Comparison of ENCODE assay signal across 28 mouse cellular contexts in genomic region chr2:104038236-104038635, GRCm38 (mm10). TPM values are rescaled to one million over a fixed set of nuclear protein-coding genes. Genes with fewer than 3 reads are reported as not detected.
DNase-seq lines count a peak whose midpoint lies in the region; ATAC-seq and TF ChIP-seq lines count a peak whose summit lies in the region.
"Had no signal": no experiment of that assay in that cellular context is flagged by ENCODE, and none has a peak within 500 bp of the region (broad histone marks: within the 10 kb centered on the region; RNA-seq: fewer than 3 reads in every experiment).

No protein-coding gene starts in this region.

- no peak overlapping the region for H3K4me2 ChIP-seq in midbrain, embryonic 11.5 days
- no peak overlapping the region for H3K4me2 ChIP-seq in midbrain, embryonic 14.5 days (ENCODE audit: low read length)

- intact Hi-C loops in gastrocnemius, adult 2 months (cut with DNase I): loop anchor here (10.0 kb wide), 2 partner anchors 387 to 547 kb away; no protein-coding TSS in a partner anchor
- intact Hi-C loops in gastrocnemius, postnatal 14 days (cut with DNase I; ENCODE audit: low total_unique reads): loop anchor here (10.0 kb wide), 2 partner anchors 97 to 387 kb away; no protein-coding TSS in a partner anchor
- intact Hi-C loops in heart, adult 2 months (cut with DNase I): loop anchor here (10.0 kb wide), 2 partner anchors 87 to 547 kb away; partner anchors contain the start of gene A930018P22Rik

- no peak for TF ChIP-seq CTCF in gastrocnemius, adult 2 months (IDR thresholded peaks at IDR 0.05)
- no peak for TF ChIP-seq CTCF in heart, adult 2 months (IDR thresholded peaks at IDR 0.05)

- no peaks in the 10 kb centered on the region for H3K27me3 ChIP-seq in heart, embryonic 10.5 days (ENCODE audit: insufficient read depth, poor library complexity, severe bottlenecking)
- no peaks in the 10 kb centered on the region for H3K27me3 ChIP-seq in heart, adult 2 months (ENCODE audit: control insufficient read depth, insufficient read depth, low read length)
- H3K27me3 ChIP-seq in midbrain, embryonic 11.5 days (ENCODE audit: control insufficient read depth, insufficient read depth, low read length): no peaks in the 10 kb centered on the region
- H3K27me3 ChIP-seq in midbrain, embryonic 14.5 days (ENCODE audit: control insufficient read depth, insufficient read depth, low read length): no peaks in the 10 kb centered on the region
- H3K27me3 ChIP-seq: CH12.LX, Patski had no signal

- peaks cover 55% of the 10 kb centered on the region for H3K36me3 ChIP-seq in heart, embryonic 10.5 days
- H3K36me3 ChIP-seq in heart, adult 2 months (ENCODE audit: control insufficient read depth, insufficient read depth, low read length): peaks cover 38% of the 10 kb centered on the region
- H3K36me3 ChIP-seq in midbrain, embryonic 11.5 days (ENCODE audit: control insufficient read depth, insufficient read depth, low read length): no peaks in the 10 kb centered on the region
- peaks cover 67% of the 10 kb centered on the region for H3K36me3 ChIP-seq in midbrain, embryonic 14.5 days (ENCODE audit: control insufficient read depth, insufficient read depth, low read length)

- TF ChIP-seq EP300 in heart, adult 2 months (IDR thresholded peaks at IDR 0.05; ENCODE audit: insufficient read depth, low read depth, low read length): no peak

- no peak overlapping the region for H3K9ac ChIP-seq in heart, adult 2 months (ENCODE audit: low read depth, low read length)
- no peak overlapping the region for H3K9ac ChIP-seq in midbrain, embryonic 11.5 days (ENCODE audit: low read length)
- H3K9ac ChIP-seq in midbrain, embryonic 14.5 days (replicated peaks; ENCODE audit: low read length): no peak overlapping the region

- ATAC-seq in midbrain, embryonic 11.5 days (ENCODE audit: low FRiP score): no peak
- ATAC-seq in midbrain, embryonic 14.5 days (ENCODE audit: low FRiP score, low TSS enrichment): no peak
- ATAC-seq: activated CD4-positive, CD25-positive, alpha-beta regulatory T cell, adult 4 months; CD4-positive, CD25-positive, alpha-beta regulatory T cell, adult 4 months; Patski had no signal

- no peak for TF ChIP-seq POLR2A in heart, adult 2 months (IDR thresholded peaks at IDR 0.05; ENCODE audit: insufficient read depth, low read depth, low read length)

- WGBS in heart, embryonic 10.5 days: 75% methylated on average over 2 of the region's 2 CpGs
- WGBS in heart, adult 2 months: 59% methylated on average over 2 of the region's 2 CpGs
- 67% methylated on average over 2 of the region's 2 CpGs for WGBS in midbrain, embryonic 11.5 days
- WGBS in midbrain, embryonic 14.5 days: 48% methylated on average over 2 of the region's 2 CpGs

- no peak for DNase-seq in gastrocnemius, adult 2 months
- DNase-seq in gastrocnemius, postnatal 14 days: no peak
- DNase-seq in heart, adult 11 months: peak; percentile 51
- no peak for DNase-seq in heart, embryonic 10.5 days (ENCODE audit: low spot score)
- DNase-seq in heart, adult 2 months: no peak
- no peak for DNase-seq in heart, adult 18-20 months
- DNase-seq in midbrain, embryonic 11.5 days (ENCODE audit: low spot score, missing footprints): peak; percentile 59
- no peak for DNase-seq in midbrain, embryonic 14.5 days
- DNase-seq: adrenal gland, adult 2 months; adrenal gland, adult 8-10 months; adrenal gland, postnatal 10 days; adrenal gland, postnatal 14 days; adrenal gland, postnatal 25 days; adrenal gland, postnatal 36 days; B cell, adult 2 months; cerebellum, adult 11 months; cerebellum, adult 11-12 months had no signal

- no peaks in the 10 kb centered on the region; the same call in 1 of the 2 replicates for H3K79me2 ChIP-seq in heart, adult 2 months (replicated peaks; ENCODE audit: control insufficient read depth, insufficient read depth, low read length)

- H3K4me3 ChIP-seq in gastrocnemius, adult 2 months: no peak overlapping the region
- no peak overlapping the region for H3K4me3 ChIP-seq in heart, embryonic 10.5 days
- H3K4me3 ChIP-seq in heart, adult 2 months: no peak overlapping the region
- no peak overlapping the region for H3K4me3 ChIP-seq in midbrain, embryonic 11.5 days (ENCODE audit: low read depth, low read length)
- H3K4me3 ChIP-seq in midbrain, embryonic 14.5 days (replicated peaks; ENCODE audit: low read depth, low read length): no peak overlapping the region

- peak overlapping the region; percentile 50 for H3K27ac ChIP-seq in gastrocnemius, adult 2 months
- no peak overlapping the region for H3K27ac ChIP-seq in heart, embryonic 10.5 days
- H3K27ac ChIP-seq in heart, adult 2 months: peak overlapping the region; percentile 5; the same call in 1 of the 2 replicates
- no peak overlapping the region for H3K27ac ChIP-seq in midbrain, embryonic 11.5 days (ENCODE audit: low read depth, low read length)
- no peak overlapping the region for H3K27ac ChIP-seq in midbrain, embryonic 14.5 days (replicated peaks; ENCODE audit: low read depth, low read length)

- H3K4me1 ChIP-seq in heart, embryonic 10.5 days: 0 out of 2 replicates have a peak, but pooled peaks cover 2% of the 10 kb centered on the region
- H3K4me1 ChIP-seq in heart, adult 2 months (ENCODE audit: control insufficient read depth, insufficient read depth, low read length): peaks cover 3% of the 10 kb centered on the region
- H3K4me1 ChIP-seq in midbrain, embryonic 11.5 days (ENCODE audit: control insufficient read depth, insufficient read depth, low read length): no peaks in the 10 kb centered on the region
- no peaks in the 10 kb centered on the region for H3K4me1 ChIP-seq in midbrain, embryonic 14.5 days (ENCODE audit: control insufficient read depth, insufficient read depth, low read length)

- no peaks in the 10 kb centered on the region for H3K9me3 ChIP-seq in heart, embryonic 10.5 days
- H3K9me3 ChIP-seq in midbrain, embryonic 11.5 days (ENCODE audit: control insufficient read depth, low read length): no peaks in the 10 kb centered on the region
- H3K9me3 ChIP-seq in midbrain, embryonic 14.5 days (ENCODE audit: control insufficient read depth, low read length): no peaks in the 10 kb centered on the region
- H3K9me3 ChIP-seq: G1E had no signal

RNA-seq across cellular contexts. Expression of gene 4931422A03Rik, which starts 10.1 kb away (rescaled TPM):
- total RNA-seq in gastrocnemius, adult 2 months (2021): not detected
- total RNA-seq in gastrocnemius, postnatal 14 days (2021): not detected
- polyA plus RNA-seq in heart, embryonic 10.5 days (2016; fragmentation: Nextera tagmentation; extraction: Ambion mirVana): 1.5 and 1.9 TPM in 2 replicates
- not detected for total RNA-seq in heart, adult 2 months (2021)
- polyA plus RNA-seq in heart, adult 2 months (2012; rRNA removed): not detected in 2 replicates
- total RNA-seq in heart, adult 18-20 months (2021): not detected
- 1.1 and 1.5 TPM in 2 replicates for polyA plus RNA-seq in midbrain, embryonic 11.5 days (2014; fragmentation: Nextera tagmentation; extraction: Ambion mirVana)
- polyA plus RNA-seq in midbrain, embryonic 14.5 days (2014; fragmentation: Nextera tagmentation; extraction: Ambion mirVana): 2.6 and 2.7 TPM in 2 replicates
- total RNA-seq: adrenal gland, adult 18-20 months; adrenal gland, adult 2 months; adrenal gland, adult 8-10 months; adrenal gland, postnatal 10 days; adrenal gland, postnatal 14 days; adrenal gland, postnatal 25 days; adrenal gland, postnatal 36 days had no signal
- polyA plus RNA-seq: adrenal gland, adult 2 months; G1E had no signal

RNA-seq across cellular contexts. Expression of gene Fbxo3, which starts 10.7 kb away (rescaled TPM):
- 10 to 100 TPM; 47.5 to 53.9 TPM for total RNA-seq in gastrocnemius, adult 2 months (2021)
- total RNA-seq in gastrocnemius, postnatal 14 days (2021): 10 to 100 TPM; 43.0 to 47.5 TPM
- 46.2 and 46.3 TPM in 2 replicates for polyA plus RNA-seq in heart, embryonic 10.5 days (2016; fragmentation: Nextera tagmentation; extraction: Ambion mirVana)
- total RNA-seq in heart, adult 2 months (2021): 10 to 100 TPM; 46.8 to 57.1 TPM
- 23.2 and 51.4 TPM in 2 replicates for polyA plus RNA-seq in heart, adult 2 months (2012; rRNA removed)
- total RNA-seq in heart, adult 18-20 months (2021): 10 to 100 TPM; 47.4 to 48.9 TPM
- polyA plus RNA-seq in midbrain, embryonic 11.5 days (2014; fragmentation: Nextera tagmentation; extraction: Ambion mirVana): 60.1 and 72.8 TPM in 2 replicates
- polyA plus RNA-seq in midbrain, embryonic 14.5 days (2014; fragmentation: Nextera tagmentation; extraction: Ambion mirVana): 69.7 and 75.6 TPM in 2 replicates

RNA-seq across cellular contexts. Expression of gene Gm10912, which starts 27.4 kb away (rescaled TPM):
- under 1 TPM; 0.36 to 0.38 TPM for total RNA-seq in gastrocnemius, adult 2 months (2021)
- total RNA-seq in gastrocnemius, postnatal 14 days (2021): under 1 TPM in 1 of 2 experiments, not detected in 1; 0.22 TPM
- polyA plus RNA-seq in heart, embryonic 10.5 days (2016; fragmentation: Nextera tagmentation; extraction: Ambion mirVana): not detected in 2 replicates
- total RNA-seq in heart, adult 2 months (2021): under 1 TPM; 0.14 to 0.31 TPM
- polyA plus RNA-seq in heart, adult 2 months (2012; rRNA removed): 0.15 and 0.20 TPM in 2 replicates
- total RNA-seq in heart, adult 18-20 months (2021): under 1 TPM in 1 of 2 experiments, not detected in 1; 0.51 TPM
- polyA plus RNA-seq in midbrain, embryonic 11.5 days (2014; fragmentation: Nextera tagmentation; extraction: Ambion mirVana): not detected in 2 replicates
- polyA plus RNA-seq in midbrain, embryonic 14.5 days (2014; fragmentation: Nextera tagmentation; extraction: Ambion mirVana): not detected in 2 replicates
- total RNA-seq: CH12.LX, ES-E14 had no signal
- polyA plus RNA-seq: activated CD4-positive, CD25-positive, alpha-beta regulatory T cell, adult 4 months; C2C12; G1E; Patski had no signal

RNA-seq across cellular contexts. Expression of gene Gm10799, which starts 30.1 kb away (rescaled TPM):
- total RNA-seq in gastrocnemius, adult 2 months (2021): not detected
- not detected for total RNA-seq in gastrocnemius, postnatal 14 days (2021)
- not detected in 2 replicates for polyA plus RNA-seq in heart, embryonic 10.5 days (2016; fragmentation: Nextera tagmentation; extraction: Ambion mirVana)
- not detected for total RNA-seq in heart, adult 2 months (2021)
- polyA plus RNA-seq in heart, adult 2 months (2012; rRNA removed): not detected in 2 replicates
- not detected for total RNA-seq in heart, adult 18-20 months (2021)
- not detected in 2 replicates for polyA plus RNA-seq in midbrain, embryonic 11.5 days (2014; fragmentation: Nextera tagmentation; extraction: Ambion mirVana)
- not detected in 2 replicates for polyA plus RNA-seq in midbrain, embryonic 14.5 days (2014; fragmentation: Nextera tagmentation; extraction: Ambion mirVana)
- total RNA-seq: adrenal gland, adult 18-20 months; adrenal gland, adult 2 months; adrenal gland, adult 8-10 months; adrenal gland, postnatal 10 days; adrenal gland, postnatal 14 days; adrenal gland, postnatal 25 days; adrenal gland, postnatal 36 days; adrenal gland, postnatal 4 days; CH12.LX; ES-E14; G1E; MEL had no signal
- polyA plus RNA-seq: activated CD4-positive, CD25-positive, alpha-beta regulatory T cell, adult 4 months; adrenal gland, adult 2 months; brain, embryonic 14.5 days; C2C12; CD4-positive, CD25-positive, alpha-beta regulatory T cell, adult 4 months; G1E; Patski had no signal

RNA-seq across cellular contexts. Expression of gene Cd59b, which starts 31.4 kb away (rescaled TPM):
- 1 to 10 TPM; 1.7 to 4.2 TPM for total RNA-seq in gastrocnemius, adult 2 months (2021)
- 1 to 10 TPM; 2.2 to 3.2 TPM for total RNA-seq in gastrocnemius, postnatal 14 days (2021)
- polyA plus RNA-seq in heart, embryonic 10.5 days (2016; fragmentation: Nextera tagmentation; extraction: Ambion mirVana): 4.3 and 8.4 TPM in 2 replicates
- 1 to 10 TPM; 3.1 to 3.3 TPM for total RNA-seq in heart, adult 2 months (2021)
- 6.9 and 19.4 TPM in 2 replicates for polyA plus RNA-seq in heart, adult 2 months (2012; rRNA removed)
- 1 to 10 TPM; 2.9 to 3.7 TPM for total RNA-seq in heart, adult 18-20 months (2021)
- polyA plus RNA-seq in midbrain, embryonic 11.5 days (2014; fragmentation: Nextera tagmentation; extraction: Ambion mirVana): 1.9 and 5.6 TPM in 2 replicates
- polyA plus RNA-seq in midbrain, embryonic 14.5 days (2014; fragmentation: Nextera tagmentation; extraction: Ambion mirVana): 0.75 and 1.4 TPM in 2 replicates
- total RNA-seq: MEL had no signal
- polyA plus RNA-seq: activated CD4-positive, CD25-positive, alpha-beta regulatory T cell, adult 4 months; C2C12; G1E had no signal

Comparison
In these comparisons a context has a peak if more than half of its experiments do, and no peak if none do; other contexts are left out.
1. DNase-seq: peak in heart, adult 11 months (single experiment) and midbrain, embryonic 11.5 days (single experiment); none in gastrocnemius, adult 2 months (single experiment), gastrocnemius, postnatal 14 days (single experiment), heart, embryonic 10.5 days (single experiment), heart, adult 2 months (0 of 2), heart, adult 18-20 months (0 of 2) and midbrain, embryonic 14.5 days (single experiment).
2. H3K27ac ChIP-seq: peak in gastrocnemius, adult 2 months (single experiment) and heart, adult 2 months (single experiment); none in heart, embryonic 10.5 days (single experiment), midbrain, embryonic 11.5 days (single experiment) and midbrain, embryonic 14.5 days (single experiment).